ENCODE assay signal across 8 mouse cellular contexts in the genomic region with DNA sequence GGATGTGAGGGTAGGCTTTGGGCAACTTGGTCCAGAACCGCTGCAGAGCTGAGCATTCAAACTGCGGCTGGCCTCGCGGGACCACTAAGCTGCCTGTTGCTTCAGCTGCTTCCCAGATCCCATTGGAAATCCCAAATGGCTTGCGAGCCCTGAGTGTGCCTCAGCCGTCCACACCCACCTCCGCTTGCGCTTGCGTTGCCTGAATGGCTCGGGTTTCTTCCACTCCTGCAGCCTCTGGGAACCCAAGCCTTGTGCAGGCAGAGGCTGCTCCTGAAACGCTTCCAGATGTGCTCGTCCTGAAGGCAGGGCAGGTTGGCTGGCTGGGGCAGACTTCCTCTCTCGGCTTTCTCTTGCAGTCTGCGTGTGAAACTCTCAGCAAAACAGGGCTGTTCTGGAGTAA. TPM values are rescaled to one million over a fixed set of nuclear protein-coding genes. Genes with fewer than 3 reads are reported as not detected.
DNase-seq lines count a peak whose midpoint lies in the region; ATAC-seq and TF ChIP-seq lines count a peak whose summit lies in the region.

A gene (minus strand): TSS at position 157 of the 400 bp plus-strand sequence.

- H3K9ac ChIP-seq in heart, embryonic 11.5 days (ENCODE audit: low read depth, low read length): no peak within 1 kb of the TSS
- H3K9ac ChIP-seq in kidney, postnatal 0 days (ENCODE audit: low read depth, low read length): 0 out of 2 replicates have a peak within 1 kb of the TSS, but pooled peaks have one; percentile 3

- peak; percentile 51; the same call in 1 of the 2 replicates for TF ChIP-seq POLR2A in embryonic fibroblast, embryonic 13.5 days (IDR thresholded peaks at IDR 0.05; ENCODE audit: low read depth, low read length)
- no peak for TF ChIP-seq POLR2A in olfactory bulb, adult 2 months (IDR thresholded peaks at IDR 0.05; ENCODE audit: insufficient read depth, low read depth, low read length)
- TF ChIP-seq POLR2A in cerebellum, adult 2 months (IDR thresholded peaks at IDR 0.05; ENCODE audit: borderline replicate concordance, insufficient read depth, low read length): no peak

- H3K4me3 ChIP-seq in embryonic fibroblast, embryonic 13.5 days (ENCODE audit: insufficient read depth, low read length): peak within 1 kb of the TSS; percentile 6; the same call in 1 of the 2 replicates
- peak within 1 kb of the TSS; percentile 18 for H3K4me3 ChIP-seq in heart, embryonic 11.5 days (ENCODE audit: low read depth, low read length)
- H3K4me3 ChIP-seq in kidney, postnatal 0 days (replicated peaks; ENCODE audit: low read depth, low read length): peak within 1 kb of the TSS; percentile 16
- peak within 1 kb of the TSS; percentile 14; the same call in 1 of the 2 replicates for H3K4me3 ChIP-seq in olfactory bulb, adult 2 months (ENCODE audit: insufficient read depth, low read depth, low read length)
- H3K4me3 ChIP-seq in cerebellum, adult 2 months (replicated peaks; ENCODE audit: insufficient read depth, low read depth, low read length): no peak within 1 kb of the TSS

- H3K27ac ChIP-seq in embryonic fibroblast, embryonic 13.5 days (ENCODE audit: insufficient read depth, low read length): peak within 1 kb of the TSS; percentile 75
- no peak within 1 kb of the TSS for H3K27ac ChIP-seq in heart, embryonic 11.5 days (ENCODE audit: low read depth, low read length)
- H3K27ac ChIP-seq in kidney, postnatal 0 days: no peak within 1 kb of the TSS
- H3K27ac ChIP-seq in olfactory bulb, adult 2 months (ENCODE audit: insufficient read depth, low read depth, low read length): no peak within 1 kb of the TSS
- H3K27ac ChIP-seq in cerebellum, adult 2 months (ENCODE audit: insufficient read depth, low read length): no peak within 1 kb of the TSS

- ATAC-seq in heart, embryonic 11.5 days (replicated peaks; ENCODE audit: insufficient number of reproducible peaks, low FRiP score, low TSS enrichment): peak; percentile 78
- ATAC-seq in kidney, postnatal 0 days (replicated peaks; ENCODE audit: low FRiP score, low read depth): no peak

- peak; percentile 67 for DNase-seq in adrenal gland, adult 2 months
- DNase-seq in kidney, postnatal 0 days (ENCODE audit: low spot score): peak; percentile 86
- DNase-seq in lung, adult 18-20 months: peak; percentile 55 to 58
- no peak for DNase-seq in cerebellum, adult 2 months
- no peak for DNase-seq in cerebellum, adult 9-11 months

- no peaks in the 10 kb centered on the region for H3K9me3 ChIP-seq in heart, embryonic 11.5 days (replicated peaks; ENCODE audit: control insufficient read depth, low read length)
- no peaks in the 10 kb centered on the region for H3K9me3 ChIP-seq in kidney, postnatal 0 days (replicated peaks; ENCODE audit: low read length)

- no peak for TF ChIP-seq CTCF in embryonic fibroblast, embryonic 13.5 days (IDR thresholded peaks at IDR 0.05; ENCODE audit: borderline replicate concordance, insufficient read depth, low read length)
- TF ChIP-seq CTCF in kidney, postnatal 0 days (IDR thresholded peaks at IDR 0.05; ENCODE audit: low read depth): no peak
- TF ChIP-seq CTCF in olfactory bulb, adult 2 months (IDR thresholded peaks at IDR 0.05; ENCODE audit: insufficient read depth, low read depth, low read length): no peak
- TF ChIP-seq CTCF in cerebellum, adult 2 months (IDR thresholded peaks at IDR 0.05; ENCODE audit: borderline replicate concordance, insufficient read depth, low read depth, low read length): no peak

- no peaks in the 10 kb centered on the region for H3K36me3 ChIP-seq in heart, embryonic 11.5 days (ENCODE audit: control insufficient read depth, insufficient read depth, low read length)
- H3K36me3 ChIP-seq in kidney, postnatal 0 days (ENCODE audit: insufficient read depth, low read length): no peaks in the 10 kb centered on the region

- 6% methylated on average over 14 of the region's 14 CpGs for WGBS in heart, embryonic 11.5 days (ENCODE audit: insufficient replicate concordance)
- WGBS in kidney, postnatal 0 days: under 1% methylated on average over 14 of the region's 14 CpGs
- 4% methylated on average over 14 of the region's 14 CpGs for WGBS in olfactory bulb, adult 2 months
- 26% methylated on average over 14 of the region's 14 CpGs for WGBS in cerebellum, adult 2 months

- peaks cover 10% of the 10 kb centered on the region for H3K4me1 ChIP-seq in embryonic fibroblast, embryonic 13.5 days (ENCODE audit: control insufficient read depth, insufficient read depth, low read length)
- H3K4me1 ChIP-seq in heart, embryonic 11.5 days (ENCODE audit: control insufficient read depth, insufficient read depth, low read length): peaks cover 3% of the 10 kb centered on the region; the same call in 1 of the 2 replicates
- no peaks in the 10 kb centered on the region for H3K4me1 ChIP-seq in kidney, postnatal 0 days (replicated peaks; ENCODE audit: insufficient read depth, low read length)
- H3K4me1 ChIP-seq in olfactory bulb, adult 2 months (ENCODE audit: control insufficient read depth, insufficient read depth, low read length): peaks cover 5% of the 10 kb centered on the region; the same call in 1 of the 2 replicates
- no peaks in the 10 kb centered on the region for H3K4me1 ChIP-seq in cerebellum, adult 2 months (ENCODE audit: control insufficient read depth, insufficient read depth, low read length)

- H3K27me3 ChIP-seq in heart, embryonic 11.5 days (ENCODE audit: control insufficient read depth, insufficient read depth, low read length): no peaks in the 10 kb centered on the region
- H3K27me3 ChIP-seq in kidney, postnatal 0 days (ENCODE audit: insufficient read depth, low read length): no peaks in the 10 kb centered on the region
- H3K27me3 ChIP-seq in cerebellum, adult 2 months (ENCODE audit: control insufficient read depth, insufficient read depth, low read length): no peaks in the 10 kb centered on the region

- peak within 1 kb of the TSS; percentile 59 for H3K4me2 ChIP-seq in heart, embryonic 11.5 days
- peak within 1 kb of the TSS; percentile 48 for H3K4me2 ChIP-seq in kidney, postnatal 0 days (ENCODE audit: low read length)

RNA-seq across cellular contexts. Expression of the gene that starts here (rescaled TPM):
- 1 to 10 TPM; 1.4 to 3.1 TPM for total RNA-seq in adrenal gland, adult 2 months (2021)
- 0.32 and 0.76 TPM in 2 replicates for polyA plus RNA-seq in adrenal gland, adult 2 months (2012; rRNA removed)
- polyA plus RNA-seq in embryonic fibroblast, embryonic 13.5 days (2011; ENCODE audit: insufficient read length, low read depth, missing spikeins): 6.2 and 10.4 TPM in 2 replicates
- 1.4 and 1.6 TPM in 2 replicates for polyA plus RNA-seq in heart, embryonic 11.5 days (2014; fragmentation: Nextera tagmentation; extraction: Ambion mirVana)
- 1.5 and 2.0 TPM in 2 replicates for polyA plus RNA-seq in kidney, postnatal 0 days (2015; fragmentation: Nextera tagmentation; extraction: Ambion mirVana)
- polyA plus RNA-seq in olfactory bulb, adult 2 months (2012; ENCODE audit: insufficient read depth, insufficient read length, low replicate concordance, missing spikeins): not detected in 2 replicates
- 1.1 TPM in 2 replicates for polyA plus RNA-seq in cerebellum, adult 2 months (2012; rRNA removed)

Comparison
In these comparisons a context has a peak if more than half of its experiments do, and no peak if none do; other contexts are left out.
1. DNase-seq: peak in adrenal gland, adult 2 months (single experiment), kidney, postnatal 0 days (single experiment) and lung, adult 18-20 months (2 of 2); none in cerebellum, adult 2 months (0 of 2) and cerebellum, adult 9-11 months (single experiment).